Mouse (Mus musculus): ENCODE measurements around the gene Traf3ip1. TPM values are rescaled to one million over a fixed set of nuclear protein-coding genes. Genes with fewer than 3 reads are reported as not detected.

Gene Traf3ip1
- total RNA-seq, 2 experiments from 2014 or later = 0.84 to 2.0 TPM

DNA sequence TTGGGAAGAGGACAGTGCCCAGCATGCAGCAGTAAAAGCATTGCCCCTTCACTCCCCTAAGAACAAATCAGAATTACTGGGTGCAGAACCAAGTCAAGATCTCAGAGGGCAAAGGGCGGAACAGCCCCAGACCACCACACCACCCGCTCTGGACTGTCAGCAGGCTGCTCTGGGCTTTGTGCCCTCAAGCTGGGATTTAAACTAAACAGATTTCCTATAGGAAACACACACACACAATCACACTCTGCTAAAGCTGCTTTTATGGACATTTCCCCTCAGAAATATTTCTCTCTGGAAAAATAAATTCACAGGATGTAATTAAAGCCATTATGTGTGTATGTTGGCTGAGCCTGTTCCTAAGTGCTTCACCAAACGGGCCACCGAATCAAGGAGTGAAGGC lies 37.8 kb downstream of the Traf3ip1 start:
- ATAC-seq (replicated peaks; ENCODE audit: low FRiP score, poor library complexity, severe bottlenecking) = no peak

DNA sequence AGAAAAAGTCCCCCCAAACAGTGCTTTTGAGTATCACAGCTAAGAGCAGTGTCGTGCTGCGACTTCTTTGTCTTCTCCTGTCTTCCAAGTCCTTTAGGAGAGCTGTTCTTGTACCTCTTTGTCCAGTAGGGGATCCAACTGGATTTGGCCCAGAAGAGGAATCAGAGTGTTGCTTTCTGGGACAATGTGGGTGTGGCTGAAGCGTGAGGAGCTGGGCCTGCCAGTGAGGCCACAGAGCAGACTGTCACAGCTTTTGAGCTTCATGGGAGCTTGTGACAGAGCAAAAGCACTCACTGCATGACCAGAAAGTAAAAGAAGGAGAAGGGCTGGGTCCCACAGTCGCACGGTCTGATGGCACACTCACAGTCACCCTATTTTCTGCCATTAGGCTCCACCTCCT lies 38.4 kb downstream of the Traf3ip1 start:
- ATAC-seq (replicated peaks; ENCODE audit: low FRiP score, poor library complexity, severe bottlenecking) = peak; percentile 66

DNA sequence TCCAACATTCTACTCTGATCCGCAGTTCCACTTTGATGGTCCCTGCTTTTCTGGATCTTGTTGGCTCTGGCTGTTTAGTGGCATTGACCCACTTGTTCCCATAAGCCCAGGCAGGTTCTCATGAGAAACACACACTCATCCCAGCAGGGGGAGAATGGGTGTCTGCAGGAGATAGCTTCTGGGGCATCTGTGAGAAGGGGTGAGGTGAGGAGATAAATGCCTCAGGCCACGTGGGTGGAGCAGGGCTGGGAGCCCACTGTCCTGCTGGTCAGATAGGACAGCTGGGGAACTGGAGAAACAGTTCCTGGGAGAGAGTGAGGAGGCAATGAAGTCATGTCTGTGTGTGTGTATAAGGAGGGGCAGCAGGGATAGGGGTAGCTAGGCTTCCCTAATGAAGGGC lies 39.0 kb downstream of the Traf3ip1 start:
- ATAC-seq (replicated peaks; ENCODE audit: low FRiP score, poor library complexity, severe bottlenecking) = peak; percentile 93

- ATAC-seq (replicated peaks; ENCODE audit: low FRiP score, poor library complexity, severe bottlenecking) = peak; percentile 55
Observed at GRCm38 (mm10) chr1:91533961-91534723, 39.7 kb downstream of the Traf3ip1 start.

GRCm38 (mm10) chr1:91537786-91538569 lies 43.5 kb downstream of the Traf3ip1 start:
- ATAC-seq (replicated peaks; ENCODE audit: low FRiP score, poor library complexity, severe bottlenecking) = no peak

DNA sequence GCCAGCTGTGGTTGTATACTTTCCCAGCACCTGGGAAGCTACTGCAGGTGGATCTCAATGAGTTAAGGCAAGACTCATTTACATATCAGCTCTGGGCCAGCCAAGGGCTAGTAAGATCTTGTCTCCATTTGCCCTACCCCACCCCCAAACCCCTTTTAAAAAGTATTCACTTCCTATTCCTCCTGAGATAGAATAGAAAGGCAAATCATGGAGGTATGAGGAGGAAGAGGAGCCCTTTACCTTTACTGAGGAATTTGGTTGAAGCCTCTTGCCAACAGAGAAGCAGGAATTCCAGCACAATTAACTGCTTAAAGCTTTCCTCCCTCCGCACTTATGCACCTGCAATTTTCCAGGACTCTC lies 44.1 kb downstream of the Traf3ip1 start:
- no peak for ATAC-seq (replicated peaks; ENCODE audit: low FRiP score, poor library complexity, severe bottlenecking)

- ATAC-seq (replicated peaks; ENCODE audit: low FRiP score, poor library complexity, severe bottlenecking) = peak; percentile 50
Observed at GRCm38 (mm10) chr1:91539246-91539645, 44.8 kb downstream of the Traf3ip1 start.

DNA sequence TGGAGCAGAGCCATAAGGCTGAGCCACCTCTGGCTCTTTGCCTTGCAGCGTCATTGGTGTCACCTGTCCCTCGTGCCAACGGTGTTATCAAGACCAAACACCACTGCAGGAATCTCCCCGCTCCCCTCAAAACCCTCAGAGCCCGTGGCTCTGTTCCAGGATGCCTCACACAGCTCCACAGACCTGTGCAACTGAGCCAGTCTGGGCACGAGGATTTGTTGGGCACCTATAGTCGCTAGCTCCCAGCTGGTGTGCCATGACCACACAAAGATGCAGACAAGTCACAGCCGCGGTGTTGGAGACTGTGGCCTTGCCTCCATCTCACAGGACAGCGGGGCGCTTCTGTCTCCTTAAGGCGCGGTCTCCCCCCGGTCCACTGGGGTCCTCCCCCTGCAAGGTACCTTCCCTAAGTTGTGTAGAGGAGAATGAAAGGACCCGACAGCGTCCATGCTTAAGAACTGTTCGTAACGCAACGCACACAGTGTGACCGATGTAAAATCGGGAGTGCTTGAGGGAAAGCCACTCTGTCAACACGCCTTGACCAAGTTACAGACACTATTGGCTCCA lies 45.3 kb downstream of the Traf3ip1 start:
- peak; percentile 69 for ATAC-seq (replicated peaks; ENCODE audit: low FRiP score, poor library complexity, severe bottlenecking)

DNA sequence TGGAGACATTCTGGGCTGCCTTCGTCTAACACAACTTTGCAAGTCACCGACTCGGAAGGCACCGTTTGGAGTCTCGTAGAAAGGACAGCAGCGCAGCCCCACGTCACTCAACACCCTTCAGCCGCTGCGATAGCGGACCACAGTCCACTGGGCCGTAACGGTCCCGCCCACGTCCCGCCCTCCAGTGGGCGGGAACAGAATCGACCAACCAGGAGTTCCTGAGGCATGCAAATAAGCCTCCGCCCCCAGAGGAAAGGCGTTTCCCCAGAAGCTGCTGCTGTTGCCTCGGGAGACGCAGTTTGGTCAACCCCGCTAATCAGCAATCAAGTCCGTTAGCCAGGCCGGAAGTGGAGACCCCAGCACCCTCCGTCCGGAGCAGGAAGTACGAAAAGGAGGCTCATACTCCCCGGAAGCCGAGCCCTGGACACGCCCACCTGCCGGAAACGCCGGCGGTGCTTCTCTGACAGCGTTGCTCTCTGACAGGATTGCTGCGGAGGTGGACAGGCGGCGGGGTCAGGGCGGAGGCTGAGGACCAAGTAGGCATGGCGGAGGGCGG lies 45.9 kb downstream of the Traf3ip1 start, which contains the start of gene Asb1:
Gene Asb1, plus strand, starts transcription at position 274 of the 556 bp plus-strand sequence.
- ATAC-seq (replicated peaks; ENCODE audit: low FRiP score, poor library complexity, severe bottlenecking) = peak; percentile 80

GRCm38 (mm10) chr1:91541042-91541592 lies 46.7 kb downstream of the Traf3ip1 start:
- no peak for ATAC-seq (replicated peaks; ENCODE audit: low FRiP score, poor library complexity, severe bottlenecking)

DNA sequence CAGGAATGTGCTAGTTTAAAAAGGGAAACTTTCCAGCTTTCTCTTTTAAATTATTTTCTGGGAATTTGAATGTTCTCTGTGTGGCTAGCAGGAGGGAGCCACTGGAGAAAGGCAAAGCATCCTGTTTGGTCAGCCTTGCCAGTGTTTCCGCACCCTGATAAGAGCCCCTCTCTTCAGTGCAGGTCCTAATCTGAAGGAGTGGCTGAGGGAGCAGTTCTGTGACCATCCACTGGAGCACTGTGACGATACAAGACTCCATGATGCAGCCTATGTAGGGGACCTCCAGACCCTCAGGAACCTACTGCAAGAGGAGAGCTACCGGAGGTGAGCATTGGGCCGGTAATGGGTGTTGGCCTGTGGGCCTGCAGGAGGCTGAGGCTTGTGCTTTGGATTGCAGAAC lies 49.5 kb downstream of the Traf3ip1 start:
- ATAC-seq (replicated peaks; ENCODE audit: low FRiP score, poor library complexity, severe bottlenecking) = peak; percentile 16; the same call in 1 of the 2 replicates

GRCm38 (mm10) chr1:91545226-91545625 lies 50.8 kb downstream of the Traf3ip1 start:
- peak; percentile 36 for ATAC-seq (replicated peaks; ENCODE audit: low FRiP score, poor library complexity, severe bottlenecking)

DNA sequence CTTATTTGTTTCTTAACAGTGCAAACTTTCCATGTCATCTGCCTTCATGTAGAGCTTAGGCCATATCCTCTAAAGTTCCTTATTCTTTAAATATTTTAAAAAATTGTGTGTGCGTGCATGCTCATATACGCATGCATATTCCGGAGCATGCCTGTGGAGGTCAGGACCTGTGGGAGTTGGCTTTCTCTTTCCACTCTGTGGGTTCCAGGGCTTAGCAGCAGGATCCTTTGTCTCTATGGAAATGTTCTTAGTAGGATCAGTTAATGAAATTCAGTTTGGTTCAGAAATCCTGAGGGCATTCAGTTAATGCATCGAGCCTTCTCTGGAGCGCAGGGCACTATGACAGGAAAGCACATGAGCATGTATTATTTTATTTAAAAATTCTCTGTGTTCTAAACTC lies 53.1 kb downstream of the Traf3ip1 start:
- no peak for ATAC-seq (replicated peaks; ENCODE audit: low FRiP score, poor library complexity, severe bottlenecking)

- peak; percentile 46; the same call in 1 of the 2 replicates for ATAC-seq (replicated peaks; ENCODE audit: low FRiP score, poor library complexity, severe bottlenecking)
Observed at GRCm38 (mm10) chr1:91549073-91549472, 54.6 kb downstream of the Traf3ip1 start.

DNA sequence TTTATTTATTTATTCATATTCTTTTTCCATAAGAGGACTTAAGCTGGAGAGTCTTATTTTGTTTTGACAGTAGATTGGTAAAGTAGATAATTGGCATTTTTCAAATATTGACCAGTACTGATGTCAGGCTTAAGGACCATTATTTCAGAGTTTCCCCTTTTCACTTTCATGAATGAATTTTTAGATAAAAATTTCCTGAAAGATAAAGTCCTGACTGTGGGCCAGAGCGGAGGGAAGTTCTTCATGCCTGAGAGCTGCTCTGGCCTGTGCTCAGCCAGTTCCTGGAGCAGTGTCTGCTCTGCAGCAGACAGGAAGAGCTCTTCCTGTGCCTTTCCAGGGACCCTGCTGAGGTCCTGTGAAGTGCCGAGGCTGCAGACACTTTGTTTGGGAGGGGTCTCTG lies 62.7 kb downstream of the Traf3ip1 start:
- ATAC-seq (replicated peaks; ENCODE audit: low FRiP score, poor library complexity, severe bottlenecking) = no peak

GRCm38 (mm10) chr1:91561226-91561625 lies 66.8 kb downstream of the Traf3ip1 start:
- ATAC-seq (replicated peaks; ENCODE audit: low FRiP score, poor library complexity, severe bottlenecking) = no peak

- ATAC-seq (replicated peaks; ENCODE audit: low FRiP score, poor library complexity, severe bottlenecking) = no peak
Observed at GRCm38 (mm10) chr1:91562977-91563590, 68.6 kb downstream of the Traf3ip1 start.

- peak; percentile 64 for ATAC-seq (replicated peaks; ENCODE audit: low FRiP score, poor library complexity, severe bottlenecking)
Observed at GRCm38 (mm10) chr1:91564004-91564403, 69.6 kb downstream of the Traf3ip1 start.

- no peak for ATAC-seq (replicated peaks; ENCODE audit: low FRiP score, poor library complexity, severe bottlenecking)
Observed at GRCm38 (mm10) chr1:91564598-91564997, 70.2 kb downstream of the Traf3ip1 start.

- ATAC-seq (replicated peaks; ENCODE audit: low FRiP score, poor library complexity, severe bottlenecking) = no peak
Observed at GRCm38 (mm10) chr1:91567269-91567668, 72.8 kb downstream of the Traf3ip1 start.

Data from erythroid progenitor cell, adult 5-6 weeks (primary cell).